Mouse (Mus musculus): Measurements from ENCODE around the gene Gmds. TPM values are rescaled to one million over a fixed set of nuclear protein-coding genes. Genes with fewer than 3 reads are reported as not detected.

Gmds gene
- polyA plus RNA-seq, 1 experiment from 2014 or later = 41.0 TPM

- Histone ChIP-seq H3K36me3 (no peaks in the 10 kb centered on the region), H3K9me3 (no peaks in the 10 kb centered on the region), H3K4me1 (peaks cover 5% of the 10 kb centered on the region; the same call in 1 of the 2 replicates), H3K27ac (no peak overlapping the region), H3K9ac (no peak overlapping the region), H3K4me3 (no peak overlapping the region), H3K4me2 (no peak overlapping the region), H3K27me3 (no peaks in the 10 kb centered on the region)
- 68% methylated on average over 2 of the region's 2 CpGs for WGBS
- ATAC-seq (ENCODE audit: insufficient number of reproducible peaks, insufficient read depth, low FRiP score, low TSS enrichment, low read depth) = no peak
Measured at GRCm38 (mm10) chr13:32256121-32256520, 82.4 kb downstream of the Gmds start.

GRCm38 (mm10) chr13:32252276-32252675 is 86.3 kb downstream of the Gmds start:
- Histone ChIP-seq H3K27ac (no peak overlapping the region), H3K9me3 (no peaks in the 10 kb centered on the region), H3K9ac (no peak overlapping the region), H3K4me3 (no peak overlapping the region), H3K36me3 (no peaks in the 10 kb centered on the region), H3K4me1 (peaks cover 5% of the 10 kb centered on the region; the same call in 1 of the 2 replicates), H3K4me2 (no peak overlapping the region), H3K27me3 (no peaks in the 10 kb centered on the region)
- WGBS = 17% methylated on average over 4 of the region's 4 CpGs
- no peak for ATAC-seq (ENCODE audit: insufficient number of reproducible peaks, insufficient read depth, low FRiP score, low TSS enrichment, low read depth)

DNA sequence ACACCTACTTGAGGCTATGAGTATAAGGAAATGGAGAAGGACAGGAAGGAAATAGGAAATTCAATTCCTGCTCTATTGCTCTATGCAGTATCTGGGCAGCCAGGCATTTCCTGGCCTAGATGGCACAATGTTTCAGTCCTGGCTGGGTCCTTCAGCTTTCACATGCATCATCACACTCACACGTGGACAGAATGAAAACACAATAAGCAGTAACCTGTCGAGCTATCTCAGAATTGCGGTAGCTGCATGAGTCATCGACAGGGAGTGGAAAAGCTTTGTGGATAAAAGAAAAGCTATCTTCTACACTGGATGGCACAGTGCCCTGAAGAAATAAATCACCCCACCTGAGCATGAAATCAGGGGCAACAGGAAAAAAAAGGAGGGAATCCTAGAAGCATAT is 96.3 kb downstream of the Gmds start:
- no peak overlapping the region for H3K9ac ChIP-seq
- no peaks in the 10 kb centered on the region for H3K9me3 ChIP-seq
- H3K27ac ChIP-seq = no peak overlapping the region
- H3K36me3 ChIP-seq = no peaks in the 10 kb centered on the region
- H3K4me3 ChIP-seq = no peak overlapping the region
- ATAC-seq (ENCODE audit: insufficient number of reproducible peaks, insufficient read depth, low FRiP score, low TSS enrichment, low read depth) = no peak
- 66% methylated on average over 4 of the region's 4 CpGs for WGBS
- no peaks in the 10 kb centered on the region for H3K4me1 ChIP-seq
- H3K4me2 ChIP-seq = no peak overlapping the region
- H3K27me3 ChIP-seq = no peaks in the 10 kb centered on the region

DNA sequence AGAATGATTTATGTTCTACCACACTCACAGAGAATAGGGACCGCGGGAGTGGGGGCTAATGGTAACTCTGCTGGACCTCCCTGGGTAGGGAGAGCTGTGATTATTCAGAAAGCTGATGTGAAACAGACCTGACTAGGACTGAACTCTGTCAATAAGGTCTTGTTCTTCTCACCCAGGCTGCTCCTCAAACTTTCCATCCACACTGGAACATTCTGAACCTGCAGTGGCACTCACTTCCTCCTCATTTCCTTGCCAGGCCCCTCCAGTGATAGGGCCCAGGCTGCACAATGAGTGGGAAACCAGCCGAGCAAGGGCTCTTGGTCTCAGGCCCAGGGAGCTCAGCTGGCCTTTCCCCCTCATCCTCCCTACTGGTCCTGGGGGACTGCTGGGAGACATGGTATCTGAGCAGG is 102.3 kb downstream of the Gmds start:
- H3K27me3 ChIP-seq = no peaks in the 10 kb centered on the region
- 62% methylated on average over 3 of the region's 3 CpGs for WGBS
- no peak overlapping the region for H3K27ac ChIP-seq
- no peak for ATAC-seq (ENCODE audit: insufficient number of reproducible peaks, insufficient read depth, low FRiP score, low TSS enrichment, low read depth)
- no peak overlapping the region for H3K9ac ChIP-seq
- no peaks in the 10 kb centered on the region for H3K9me3 ChIP-seq
- no peak overlapping the region for H3K4me2 ChIP-seq
- no peaks in the 10 kb centered on the region for H3K4me1 ChIP-seq
- H3K4me3 ChIP-seq = no peak overlapping the region
- no peaks in the 10 kb centered on the region for H3K36me3 ChIP-seq

- no peaks in the 10 kb centered on the region for H3K27me3 ChIP-seq
- WGBS = 88% methylated on average over 4 of the region's 4 CpGs
Measured at GRCm38 (mm10) chr13:32235046-32235445, 103.5 kb downstream of the Gmds start.

DNA sequence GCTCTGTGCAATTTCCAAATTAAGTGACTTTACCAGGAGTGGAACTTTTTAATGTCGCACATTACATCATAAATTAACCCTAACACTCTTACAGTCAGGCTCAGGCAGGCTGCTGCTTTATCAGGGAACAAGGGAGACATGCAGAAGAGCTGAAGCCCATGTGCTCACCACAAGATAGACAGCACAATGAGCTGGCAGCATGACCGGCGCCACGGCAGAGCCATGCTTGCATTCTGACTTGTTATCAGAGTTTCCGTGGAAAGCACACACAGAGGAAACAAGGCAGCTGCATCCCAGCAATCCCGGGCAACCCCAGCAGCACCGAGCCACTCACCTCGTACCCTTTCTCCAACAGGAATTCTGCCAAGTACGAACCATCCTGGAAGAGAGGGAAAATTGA is 104.5 kb downstream of the Gmds start:
- H3K9me3 ChIP-seq = no peaks in the 10 kb centered on the region
- no peak overlapping the region for H3K9ac ChIP-seq
- no peak overlapping the region for H3K27ac ChIP-seq
- no peak overlapping the region for H3K4me2 ChIP-seq
- no peaks in the 10 kb centered on the region for H3K4me1 ChIP-seq
- 74% methylated on average over 9 of the region's 9 CpGs for WGBS
- no peaks in the 10 kb centered on the region for H3K36me3 ChIP-seq
- no peaks in the 10 kb centered on the region for H3K27me3 ChIP-seq
- no peak for ATAC-seq (ENCODE audit: insufficient number of reproducible peaks, insufficient read depth, low FRiP score, low TSS enrichment, low read depth)
- no peak overlapping the region for H3K4me3 ChIP-seq

More at GRCm38 (mm10) chr13:32235046-32235445, 103.5 kb downstream of the Gmds start:
- H3K27ac ChIP-seq = no peak overlapping the region
- H3K9ac ChIP-seq = no peak overlapping the region
- no peak for ATAC-seq (ENCODE audit: insufficient number of reproducible peaks, insufficient read depth, low FRiP score, low TSS enrichment, low read depth)
- H3K4me1 ChIP-seq = no peaks in the 10 kb centered on the region
- H3K4me2 ChIP-seq = no peak overlapping the region
- no peaks in the 10 kb centered on the region for H3K9me3 ChIP-seq
- H3K4me3 ChIP-seq = no peak overlapping the region
- H3K36me3 ChIP-seq = no peaks in the 10 kb centered on the region

DNA sequence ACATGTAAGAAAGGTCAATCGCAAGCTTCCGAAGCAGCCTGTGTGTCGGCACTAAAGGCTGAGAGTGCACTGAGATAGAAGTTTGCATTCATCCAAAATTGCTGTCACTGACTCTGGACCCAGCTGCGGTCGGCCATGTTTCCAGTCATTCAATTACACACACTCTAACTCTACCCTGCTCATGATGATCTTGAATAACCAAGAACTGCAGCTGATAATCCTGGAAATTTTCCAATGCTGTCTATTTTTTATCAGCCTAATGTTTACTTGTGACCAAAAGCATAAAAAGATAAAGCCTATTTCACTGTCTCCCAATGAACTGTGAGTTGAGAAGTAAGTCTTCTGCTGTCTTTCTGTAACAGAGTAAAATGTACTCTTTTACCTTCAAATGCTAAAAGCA is 106.1 kb downstream of the Gmds start:
- no peaks in the 10 kb centered on the region for H3K36me3 ChIP-seq
- H3K27me3 ChIP-seq = no peaks in the 10 kb centered on the region
- no peak overlapping the region for H3K27ac ChIP-seq
- no peaks in the 10 kb centered on the region for H3K9me3 ChIP-seq
- 75% methylated on average over 5 of the region's 5 CpGs for WGBS
- no peak for ATAC-seq (ENCODE audit: insufficient number of reproducible peaks, insufficient read depth, low FRiP score, low TSS enrichment, low read depth)
- no peaks in the 10 kb centered on the region for H3K4me1 ChIP-seq
- H3K9ac ChIP-seq = no peak overlapping the region
- H3K4me3 ChIP-seq = no peak overlapping the region
- H3K4me2 ChIP-seq = no peak overlapping the region

DNA sequence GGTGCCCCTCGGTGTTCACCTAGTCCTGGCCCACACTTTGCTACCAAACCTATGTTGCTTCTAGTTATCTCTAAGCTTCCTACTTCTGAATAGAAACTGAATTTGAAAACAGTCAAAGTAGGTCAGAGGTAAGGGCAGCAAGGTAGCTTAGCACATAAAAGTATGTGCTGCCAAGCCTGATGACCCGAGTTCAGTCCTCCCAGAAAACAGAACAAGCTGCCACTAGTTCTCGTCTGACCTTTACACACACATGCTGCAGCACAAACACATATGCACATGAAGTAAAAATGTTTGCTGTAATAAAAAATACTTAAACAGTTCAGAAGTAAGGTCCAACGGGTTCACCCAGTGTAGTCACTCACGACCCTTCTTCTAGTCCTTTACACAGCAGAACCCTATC is 106.6 kb downstream of the Gmds start:
- Histone ChIP-seq H3K4me1 (no peaks in the 10 kb centered on the region), H3K9ac (no peak overlapping the region), H3K9me3 (no peaks in the 10 kb centered on the region), H3K4me2 (no peak overlapping the region), H3K27ac (no peak overlapping the region), H3K27me3 (no peaks in the 10 kb centered on the region), H3K4me3 (no peak overlapping the region), H3K36me3 (no peaks in the 10 kb centered on the region)
- WGBS = 84% methylated on average over 5 of the region's 5 CpGs
- ATAC-seq (ENCODE audit: insufficient number of reproducible peaks, insufficient read depth, low FRiP score, low TSS enrichment, low read depth) = no peak

DNA sequence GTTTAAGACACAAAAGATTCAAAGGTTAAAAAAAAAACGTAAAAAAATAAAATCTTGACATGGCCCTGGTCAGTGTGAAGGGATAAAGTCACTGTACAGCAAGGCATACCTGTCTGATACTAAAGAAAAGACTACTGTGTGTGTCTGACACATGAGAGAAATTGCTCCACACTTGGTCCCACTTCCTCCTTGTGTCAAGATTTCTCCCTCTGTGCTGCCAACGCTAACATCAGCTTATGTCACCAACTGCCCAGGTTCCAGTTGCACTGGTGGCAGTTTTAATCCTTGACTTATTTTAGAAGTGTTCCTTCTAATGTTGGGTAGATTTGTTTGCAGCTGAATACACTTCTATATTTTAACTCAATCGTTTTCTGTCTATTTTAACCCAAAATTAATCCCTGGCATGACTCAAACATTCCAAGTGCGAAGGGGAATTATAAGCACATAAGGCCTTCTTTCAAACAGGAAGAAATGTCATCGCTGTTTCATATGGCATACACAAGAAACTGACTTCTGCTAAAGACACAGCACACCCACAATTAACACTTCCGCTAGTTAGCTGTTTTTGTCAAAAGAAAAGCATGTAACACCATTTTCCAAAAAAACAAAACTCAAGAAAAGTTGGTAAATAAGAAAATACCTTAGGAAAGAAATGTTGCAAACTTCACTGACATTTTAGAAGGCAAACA is 110.5 kb downstream of the Gmds start:
- no peak overlapping the region for H3K4me2 ChIP-seq
- H3K4me1 ChIP-seq = no peaks in the 10 kb centered on the region
- ATAC-seq (ENCODE audit: insufficient number of reproducible peaks, insufficient read depth, low FRiP score, low TSS enrichment, low read depth) = no peak
- H3K27me3 ChIP-seq = no peaks in the 10 kb centered on the region
- 73% methylated on average over 6 of the region's 6 CpGs for WGBS
- H3K9ac ChIP-seq = no peak overlapping the region
- H3K4me3 ChIP-seq = no peak overlapping the region
- H3K9me3 ChIP-seq = no peaks in the 10 kb centered on the region
- H3K27ac ChIP-seq = no peak overlapping the region
- H3K36me3 ChIP-seq = no peaks in the 10 kb centered on the region

- no peak for ATAC-seq (ENCODE audit: insufficient number of reproducible peaks, insufficient read depth, low FRiP score, low TSS enrichment, low read depth)
- peaks cover 4% of the 10 kb centered on the region; the same call in 1 of the 2 replicates for H3K4me1 ChIP-seq
- H3K9me3 ChIP-seq = no peaks in the 10 kb centered on the region
- H3K4me3 ChIP-seq = no peak overlapping the region
- H3K9ac ChIP-seq = no peak overlapping the region
- H3K36me3 ChIP-seq = no peaks in the 10 kb centered on the region
- 0 out of 2 replicates have a peak, but pooled peaks cover 6% of the 10 kb centered on the region for H3K27me3 ChIP-seq
- no peak overlapping the region for H3K4me2 ChIP-seq
- no peak overlapping the region for H3K27ac ChIP-seq
- 80% methylated on average over 2 of the region's 2 CpGs for WGBS
Measured at GRCm38 (mm10) chr13:32217647-32218046, 120.9 kb downstream of the Gmds start.

- Histone ChIP-seq H3K36me3 (no peaks in the 10 kb centered on the region), H3K27ac (no peak overlapping the region), H3K27me3 (0 out of 2 replicates have a peak, but pooled peaks cover 6% of the 10 kb centered on the region), H3K9me3 (no peaks in the 10 kb centered on the region), H3K4me3 (no peak overlapping the region), H3K9ac (no peak overlapping the region), H3K4me2 (peak overlapping the region; percentile 27; the same call in 1 of the 2 replicates), H3K4me1 (peaks cover 4% of the 10 kb centered on the region; the same call in 1 of the 2 replicates)
- 31% methylated on average over 9 of the region's 9 CpGs for WGBS
- ATAC-seq (ENCODE audit: insufficient number of reproducible peaks, insufficient read depth, low FRiP score, low TSS enrichment, low read depth) = no peak
Measured at GRCm38 (mm10) chr13:32213702-32214452, 124.7 kb downstream of the Gmds start.

DNA sequence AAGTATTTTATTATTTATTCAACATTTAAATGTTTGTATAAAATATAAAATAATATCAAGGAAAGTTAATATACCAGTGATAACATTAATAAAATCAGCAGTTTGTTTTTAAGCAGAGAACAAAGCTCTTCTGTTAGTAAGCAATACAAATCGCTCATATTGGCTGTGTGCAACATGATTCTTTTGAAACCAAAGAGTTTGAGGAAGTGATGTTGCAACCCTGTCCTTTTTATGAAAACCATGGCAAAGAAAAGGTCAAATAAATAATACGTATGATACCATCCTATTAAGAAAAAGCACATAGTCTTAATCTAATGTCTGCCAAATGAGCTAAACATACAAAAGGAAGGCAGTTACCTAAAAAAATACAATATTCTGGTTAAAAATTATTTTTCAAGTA is 126.4 kb downstream of the Gmds start:
- H3K36me3 ChIP-seq = no peaks in the 10 kb centered on the region
- no peaks in the 10 kb centered on the region for H3K9me3 ChIP-seq
- ATAC-seq (ENCODE audit: insufficient number of reproducible peaks, insufficient read depth, low FRiP score, low TSS enrichment, low read depth) = no peak
- no peak overlapping the region for H3K27ac ChIP-seq
- 0 out of 2 replicates have a peak, but pooled peaks cover 6% of the 10 kb centered on the region for H3K27me3 ChIP-seq
- H3K4me1 ChIP-seq = peaks cover 4% of the 10 kb centered on the region; the same call in 1 of the 2 replicates
- no peak overlapping the region for H3K4me3 ChIP-seq
- 54% methylated on average over 2 of the region's 2 CpGs for WGBS
- no peak overlapping the region for H3K4me2 ChIP-seq
- H3K9ac ChIP-seq = no peak overlapping the region

Measured in embryonic facial prominence, embryonic 13.5 days (tissue).